Mouse (Mus musculus): ENCODE data around the gene Gnao1. TPM values are rescaled to one million over a fixed set of nuclear protein-coding genes. Genes with fewer than 3 reads are reported as not detected.

Gene Gnao1
- polyA plus RNA-seq, 2 experiments = 0.14 to 0.37 TPM

- 67% methylated on average over 7 of the region's 7 CpGs for WGBS (ENCODE audit: insufficient replicate concordance)
These were observed 56.5 kb downstream of the Gnao1 start for GRCm38 (mm10) chr8:93866271-93866670.

GRCm38 (mm10) chr8:93868486-93869221, 58.9 kb downstream of the Gnao1 start:
- no peaks in the 10 kb centered on the region for H3K36me3 ChIP-seq (replicated peaks; ENCODE audit: control insufficient read depth, insufficient read depth, low read depth)
- H3K27ac ChIP-seq = no peak overlapping the region
- H3K4me2 ChIP-seq (ENCODE audit: low read depth) = no peak overlapping the region
- ATAC-seq (ENCODE audit: insufficient read depth) = no peak
- WGBS (ENCODE audit: insufficient replicate concordance) = 50% methylated on average over 5 of the region's 5 CpGs
- H3K4me1 ChIP-seq (replicated peaks; ENCODE audit: control insufficient read depth in 2 of 2, insufficient read depth in 2 of 2, low read length in 1 of 2) = no peaks in the 10 kb centered on the region
- no peak overlapping the region for H3K4me3 ChIP-seq (ENCODE audit: insufficient read depth in 1 of 2, low read depth in 2 of 2, low read length in 2 of 2)
- H3K27me3 ChIP-seq (ENCODE audit: control insufficient read depth, insufficient read depth, low read length) = no peaks in the 10 kb centered on the region
- H3K9ac ChIP-seq (replicated peaks) = no peak overlapping the region
- DNase-seq (ENCODE audit: low read depth in 3 of 3, low spot score in 3 of 3) = no peak
- TF ChIP-seq EP300 (IDR thresholded peaks at IDR 0.05; ENCODE audit: low read depth) = no peak
- no peak for TF ChIP-seq CTCF (IDR thresholded peaks at IDR 0.05; ENCODE audit: low read depth)
- no peaks in the 10 kb centered on the region for H3K9me3 ChIP-seq (ENCODE audit: control insufficient read depth, low read length)

More at GRCm38 (mm10) chr8:93866271-93866670, 56.5 kb downstream of the Gnao1 start:
- Histone ChIP-seq H3K36me3 (replicated peaks; ENCODE audit: control insufficient read depth, insufficient read depth, low read depth) (no peaks in the 10 kb centered on the region), H3K27ac (no peak overlapping the region), H3K9me3 (ENCODE audit: control insufficient read depth, low read length) (no peaks in the 10 kb centered on the region), H3K27me3 (ENCODE audit: control insufficient read depth, insufficient read depth, low read length) (no peaks in the 10 kb centered on the region), H3K4me2 (ENCODE audit: low read depth) (no peak overlapping the region), H3K4me3 (ENCODE audit: insufficient read depth in 1 of 2, low read depth in 2 of 2, low read length in 2 of 2) (no peak overlapping the region), H3K9ac (replicated peaks) (no peak overlapping the region), H3K4me1 (replicated peaks; ENCODE audit: control insufficient read depth in 2 of 2, insufficient read depth in 2 of 2, low read length in 1 of 2) (no peaks in the 10 kb centered on the region)
- no peak for ATAC-seq (ENCODE audit: insufficient read depth)
- DNase-seq (ENCODE audit: low read depth in 3 of 3, low spot score in 3 of 3) = no peak
- TF ChIP-seq EP300 (IDR thresholded peaks at IDR 0.05; ENCODE audit: low read depth) (no peak), CTCF (IDR thresholded peaks at IDR 0.05; ENCODE audit: low read depth) (no peak)

- TF ChIP-seq CTCF (IDR thresholded peaks at IDR 0.05; ENCODE audit: low read depth) = no peak
- no peak for TF ChIP-seq EP300 (IDR thresholded peaks at IDR 0.05; ENCODE audit: low read depth)
- no peak for ATAC-seq (ENCODE audit: insufficient read depth)
- no peak for DNase-seq (ENCODE audit: low read depth in 3 of 3, low spot score in 3 of 3)
- Histone ChIP-seq H3K4me1 (replicated peaks; ENCODE audit: control insufficient read depth in 2 of 2, insufficient read depth in 2 of 2, low read length in 1 of 2) (no peaks in the 10 kb centered on the region), H3K4me3 (ENCODE audit: insufficient read depth in 1 of 2, low read depth in 2 of 2, low read length in 2 of 2) (no peak overlapping the region), H3K36me3 (replicated peaks; ENCODE audit: control insufficient read depth, insufficient read depth, low read depth) (no peaks in the 10 kb centered on the region), H3K4me2 (ENCODE audit: low read depth) (no peak overlapping the region), H3K27me3 (ENCODE audit: control insufficient read depth, insufficient read depth, low read length) (no peaks in the 10 kb centered on the region), H3K27ac (no peak overlapping the region), H3K9me3 (ENCODE audit: control insufficient read depth, low read length) (no peaks in the 10 kb centered on the region), H3K9ac (replicated peaks) (no peak overlapping the region)
- 43% methylated on average over 5 of the region's 5 CpGs for WGBS (ENCODE audit: insufficient replicate concordance)
These were observed 61.5 kb downstream of the Gnao1 start for GRCm38 (mm10) chr8:93871275-93871674.

- H3K4me3 ChIP-seq (ENCODE audit: insufficient read depth in 1 of 2, low read depth in 2 of 2, low read length in 2 of 2) = no peak overlapping the region
- H3K4me2 ChIP-seq (ENCODE audit: low read depth) = no peak overlapping the region
- 50% methylated on average over 4 of the region's 4 CpGs for WGBS (ENCODE audit: insufficient replicate concordance)
- no peaks in the 10 kb centered on the region for H3K27me3 ChIP-seq (ENCODE audit: control insufficient read depth, insufficient read depth, low read length)
- H3K9ac ChIP-seq (replicated peaks) = no peak overlapping the region
- H3K36me3 ChIP-seq (replicated peaks; ENCODE audit: control insufficient read depth, insufficient read depth, low read depth) = no peaks in the 10 kb centered on the region
- ATAC-seq (ENCODE audit: insufficient read depth) (no peak), DNase-seq (ENCODE audit: low read depth in 3 of 3, low spot score in 3 of 3) (no peak)
- H3K4me1 ChIP-seq (replicated peaks; ENCODE audit: control insufficient read depth in 2 of 2, insufficient read depth in 2 of 2, low read length in 1 of 2) = no peaks in the 10 kb centered on the region
- no peaks in the 10 kb centered on the region for H3K9me3 ChIP-seq (ENCODE audit: control insufficient read depth, low read length)
- H3K27ac ChIP-seq = no peak overlapping the region
- TF ChIP-seq CTCF (IDR thresholded peaks at IDR 0.05; ENCODE audit: low read depth) (no peak), EP300 (IDR thresholded peaks at IDR 0.05; ENCODE audit: low read depth) (no peak)
These were observed 68.6 kb downstream of the Gnao1 start for GRCm38 (mm10) chr8:93878396-93878795.

- DNase-seq (ENCODE audit: low read depth in 3 of 3, low spot score in 3 of 3) (no peak), ATAC-seq (ENCODE audit: insufficient read depth) (no peak)
- TF ChIP-seq EP300 (IDR thresholded peaks at IDR 0.05; ENCODE audit: low read depth) = no peak
- no peak for TF ChIP-seq CTCF (IDR thresholded peaks at IDR 0.05; ENCODE audit: low read depth)
- H3K4me1 ChIP-seq (replicated peaks; ENCODE audit: control insufficient read depth in 2 of 2, insufficient read depth in 2 of 2, low read length in 1 of 2) = no peaks in the 10 kb centered on the region
- H3K9ac ChIP-seq (replicated peaks) = no peak overlapping the region
- no peaks in the 10 kb centered on the region for H3K27me3 ChIP-seq (ENCODE audit: control insufficient read depth, insufficient read depth, low read length)
- no peak overlapping the region for H3K4me2 ChIP-seq (ENCODE audit: low read depth)
- H3K9me3 ChIP-seq (ENCODE audit: control insufficient read depth, low read length) = no peaks in the 10 kb centered on the region
- H3K4me3 ChIP-seq (ENCODE audit: insufficient read depth in 1 of 2, low read depth in 2 of 2, low read length in 2 of 2) = no peak overlapping the region
- no peaks in the 10 kb centered on the region for H3K36me3 ChIP-seq (replicated peaks; ENCODE audit: control insufficient read depth, insufficient read depth, low read depth)
- 64% methylated on average over 7 of the region's 7 CpGs for WGBS (ENCODE audit: insufficient replicate concordance)
- H3K27ac ChIP-seq = no peak overlapping the region
These were observed 70.2 kb downstream of the Gnao1 start for GRCm38 (mm10) chr8:93879966-93880365.
